Mouse (Mus musculus): ENCODE measurements around the gene Tmem132d. TPM values are rescaled to one million over a fixed set of nuclear protein-coding genes. Genes with fewer than 3 reads are reported as not detected.
"Not testable (repeated sequence)": the region's sequence is repeated elsewhere in the genome, so short reads cannot be mapped to it uniquely, and the experiment has no call there.

Tmem132d gene
- polyA plus RNA-seq, 1 experiment from 2014 or later, result 0.28 TPM

GRCm38 (mm10) chr5:127993460-127993859 lies 439.4 kb downstream of the Tmem132d start:
- H3K27me3 ChIP-seq (ENCODE audit: low read depth, poor library complexity, severe bottlenecking), result no peaks in the 10 kb centered on the region
- H3K9me3 ChIP-seq (replicated peaks), result no peaks in the 10 kb centered on the region
- WGBS, result 87% methylated on average over 3 of the region's 3 CpGs
- no peaks in the 10 kb centered on the region for H3K36me3 ChIP-seq
- DNase-seq (ENCODE audit: low spot score), result no peak
- no peak overlapping the region for H3K27ac ChIP-seq (replicated peaks)
- H3K4me3 ChIP-seq, result no peak overlapping the region
- H3K4me1 ChIP-seq, result no peaks in the 10 kb centered on the region

GRCm38 (mm10) chr5:127990826-127991225 lies 442.1 kb downstream of the Tmem132d start:
- WGBS, result 94% methylated on average over 5 of the region's 5 CpGs
- no peaks in the 10 kb centered on the region for H3K4me1 ChIP-seq

GRCm38 (mm10) chr5:127980003-127980358 lies 452.9 kb downstream of the Tmem132d start:
- not testable (repeated sequence) for H3K4me3 ChIP-seq; H3K27ac ChIP-seq (replicated peaks); H3K36me3 ChIP-seq; H3K9me3 ChIP-seq (replicated peaks); H3K27me3 ChIP-seq (ENCODE audit: low read depth, poor library complexity, severe bottlenecking); DNase-seq (ENCODE audit: low spot score)
- WGBS, result 66% methylated on average over 6 of the region's 6 CpGs
- peaks cover 22% of the 10 kb centered on the region for H3K4me1 ChIP-seq

More at GRCm38 (mm10) chr5:127990826-127991225, 442.1 kb downstream of the Tmem132d start:
- Histone ChIP-seq H3K9me3 (replicated peaks) (no peaks in the 10 kb centered on the region), H3K4me3 (no peak overlapping the region), H3K27ac (replicated peaks) (no peak overlapping the region), H3K36me3 (no peaks in the 10 kb centered on the region), H3K27me3 (ENCODE audit: low read depth, poor library complexity, severe bottlenecking) (no peaks in the 10 kb centered on the region)
- DNase-seq (ENCODE audit: low spot score), result no peak

GRCm38 (mm10) chr5:127979329-127980002 lies 453.4 kb downstream of the Tmem132d start:
- Histone ChIP-seq H3K4me3 (no peak overlapping the region), H3K27me3 (ENCODE audit: low read depth, poor library complexity, severe bottlenecking) (no peaks in the 10 kb centered on the region), H3K27ac (replicated peaks) (no peak overlapping the region), H3K4me1 (peaks cover 22% of the 10 kb centered on the region), H3K36me3 (no peaks in the 10 kb centered on the region), H3K9me3 (replicated peaks) (no peaks in the 10 kb centered on the region)
- 47% methylated on average over 6 of the region's 6 CpGs for WGBS
- no peak for DNase-seq (ENCODE audit: low spot score)

GRCm38 (mm10) chr5:127976661-127977060 lies 456.2 kb downstream of the Tmem132d start:
- H3K36me3 ChIP-seq, result no peaks in the 10 kb centered on the region
- H3K27me3 ChIP-seq (ENCODE audit: low read depth, poor library complexity, severe bottlenecking), result no peaks in the 10 kb centered on the region
- 57% methylated on average over 10 of the region's 10 CpGs for WGBS
- no peak overlapping the region for H3K27ac ChIP-seq (replicated peaks)
- H3K4me1 ChIP-seq, result peaks cover 22% of the 10 kb centered on the region
- H3K4me3 ChIP-seq, result no peak overlapping the region
- peak; percentile 14 for DNase-seq (ENCODE audit: low spot score)
- H3K9me3 ChIP-seq (replicated peaks), result no peaks in the 10 kb centered on the region

GRCm38 (mm10) chr5:127965700-127966099 lies 467.2 kb downstream of the Tmem132d start:
- Histone ChIP-seq H3K4me3 (no peak overlapping the region), H3K4me1 (no peaks in the 10 kb centered on the region), H3K27ac (replicated peaks) (no peak overlapping the region), H3K36me3 (no peaks in the 10 kb centered on the region), H3K27me3 (ENCODE audit: low read depth, poor library complexity, severe bottlenecking) (no peaks in the 10 kb centered on the region), H3K9me3 (replicated peaks) (0 out of 2 replicates have a peak, but pooled peaks cover 5% of the 10 kb centered on the region)
- 94% methylated on average over 3 of the region's 3 CpGs for WGBS
- no peak for DNase-seq (ENCODE audit: low spot score)

- DNase-seq (ENCODE audit: low spot score), result no peak
- Histone ChIP-seq H3K4me1 (no peaks in the 10 kb centered on the region), H3K36me3 (no peaks in the 10 kb centered on the region), H3K27ac (replicated peaks) (no peak overlapping the region), H3K9me3 (replicated peaks) (0 out of 2 replicates have a peak, but pooled peaks cover 5% of the 10 kb centered on the region), H3K27me3 (ENCODE audit: low read depth, poor library complexity, severe bottlenecking) (no peaks in the 10 kb centered on the region), H3K4me3 (no peak overlapping the region)
- 90% methylated on average over 4 of the region's 4 CpGs for WGBS
Observed at GRCm38 (mm10) chr5:127962656-127963055, 470.2 kb downstream of the Tmem132d start.

GRCm38 (mm10) chr5:127956511-127957097 lies 476.3 kb downstream of the Tmem132d start:
- H3K27me3 ChIP-seq (ENCODE audit: low read depth, poor library complexity, severe bottlenecking), result no peaks in the 10 kb centered on the region
- WGBS, result 85% methylated on average over 17 of the region's 17 CpGs
- no peak overlapping the region for H3K4me3 ChIP-seq
- no peak for DNase-seq (ENCODE audit: low spot score)
- no peak overlapping the region for H3K27ac ChIP-seq (replicated peaks)
- no peaks in the 10 kb centered on the region for H3K9me3 ChIP-seq (replicated peaks)
- H3K4me1 ChIP-seq, result no peaks in the 10 kb centered on the region
- no peaks in the 10 kb centered on the region for H3K36me3 ChIP-seq

GRCm38 (mm10) chr5:127954231-127954790 lies 478.6 kb downstream of the Tmem132d start:
- Histone ChIP-seq H3K36me3 (no peaks in the 10 kb centered on the region), H3K9me3 (replicated peaks) (no peaks in the 10 kb centered on the region), H3K27ac (replicated peaks) (no peak overlapping the region), H3K27me3 (ENCODE audit: low read depth, poor library complexity, severe bottlenecking) (no peaks in the 10 kb centered on the region), H3K4me1 (0 out of 2 replicates have a peak, but pooled peaks cover 2% of the 10 kb centered on the region), H3K4me3 (no peak overlapping the region)
- DNase-seq (ENCODE audit: low spot score), result no peak
- WGBS, result 82% methylated on average over 16 of the region's 16 CpGs

GRCm38 (mm10) chr5:127952800-127953199 lies 480.1 kb downstream of the Tmem132d start:
- Histone ChIP-seq H3K27me3 (ENCODE audit: low read depth, poor library complexity, severe bottlenecking) (no peaks in the 10 kb centered on the region), H3K4me3 (no peak overlapping the region), H3K9me3 (replicated peaks) (no peaks in the 10 kb centered on the region), H3K36me3 (no peaks in the 10 kb centered on the region), H3K27ac (replicated peaks) (no peak overlapping the region), H3K4me1 (0 out of 2 replicates have a peak, but pooled peaks cover 2% of the 10 kb centered on the region)
- WGBS, result 82% methylated on average over 6 of the region's 6 CpGs
- no peak for DNase-seq (ENCODE audit: low spot score)

- H3K4me1 ChIP-seq, result 0 out of 2 replicates have a peak, but pooled peaks cover 2% of the 10 kb centered on the region
- WGBS, result 72% methylated on average over 4 of the region's 4 CpGs
- DNase-seq (ENCODE audit: low spot score), result no peak
- H3K9me3 ChIP-seq (replicated peaks), result no peaks in the 10 kb centered on the region
- H3K27ac ChIP-seq (replicated peaks), result no peak overlapping the region
- H3K4me3 ChIP-seq, result no peak overlapping the region
- no peaks in the 10 kb centered on the region for H3K36me3 ChIP-seq
- no peaks in the 10 kb centered on the region for H3K27me3 ChIP-seq (ENCODE audit: low read depth, poor library complexity, severe bottlenecking)
Observed at GRCm38 (mm10) chr5:127950574-127950973, 482.3 kb downstream of the Tmem132d start.

- Histone ChIP-seq H3K4me3 (no peak overlapping the region), H3K4me1 (0 out of 2 replicates have a peak, but pooled peaks cover 2% of the 10 kb centered on the region), H3K36me3 (no peaks in the 10 kb centered on the region), H3K27me3 (ENCODE audit: low read depth, poor library complexity, severe bottlenecking) (no peaks in the 10 kb centered on the region), H3K9me3 (replicated peaks) (no peaks in the 10 kb centered on the region), H3K27ac (replicated peaks) (no peak overlapping the region)
- peak; percentile 30 for DNase-seq (ENCODE audit: low spot score)
- WGBS, result 32% methylated on average over 8 of the region's 8 CpGs
Observed at GRCm38 (mm10) chr5:127947275-127947674, 485.6 kb downstream of the Tmem132d start.

GRCm38 (mm10) chr5:127942171-127942570 lies 490.7 kb downstream of the Tmem132d start:
- not testable (repeated sequence) for H3K4me3 ChIP-seq; DNase-seq (ENCODE audit: low spot score); H3K36me3 ChIP-seq; H3K27me3 ChIP-seq (ENCODE audit: low read depth, poor library complexity, severe bottlenecking); H3K9me3 ChIP-seq (replicated peaks); H3K27ac ChIP-seq (replicated peaks); H3K4me1 ChIP-seq
- WGBS, result 86% methylated on average over 3 of the region's 3 CpGs
